In the genomic region with DNA sequence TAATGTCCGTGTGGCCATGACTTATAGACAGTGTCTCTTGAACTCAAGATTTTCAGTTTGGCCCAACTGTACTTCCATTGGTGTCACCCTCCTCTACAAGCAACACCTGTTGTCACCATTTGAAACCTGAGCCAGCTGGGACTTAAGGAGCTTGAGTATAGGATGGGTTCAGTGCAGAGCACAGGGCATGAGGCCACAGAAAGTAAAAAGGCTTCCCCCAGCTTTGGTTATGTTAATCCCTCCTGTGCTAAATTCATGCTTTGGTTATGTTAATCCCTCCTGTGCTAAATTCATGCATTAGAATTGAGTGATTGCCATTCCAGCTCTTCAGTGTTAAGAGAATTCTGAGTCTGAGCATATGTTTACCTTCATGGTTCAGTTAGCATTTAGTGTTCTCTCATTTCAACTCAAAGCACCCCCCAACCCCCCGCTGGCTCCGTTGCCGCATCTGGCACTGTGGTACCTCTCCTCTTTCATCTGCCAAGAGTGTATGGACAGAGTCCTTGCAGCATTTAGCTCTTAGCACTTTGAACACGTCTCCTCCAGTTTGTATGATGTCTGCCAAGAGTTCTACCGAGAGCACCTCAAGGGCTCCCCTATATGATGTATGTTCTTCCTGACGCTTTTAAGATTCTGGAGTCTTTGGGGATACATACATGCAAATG, we compare ENCODE assay signal across 22 mouse cellular contexts. TPM values are rescaled to one million over a fixed set of nuclear protein-coding genes. Genes with fewer than 3 reads are reported as not detected.
A peak's percentile ranks its signal among the peaks of the same experiment; 100 is the strongest.
DNase-seq lines count a peak whose midpoint lies in the region; ATAC-seq and TF ChIP-seq lines count a peak whose summit lies in the region.
"Not testable (repeated sequence)": the region's sequence is repeated elsewhere in the genome, so short reads cannot be mapped to it uniquely, and the experiment has no call there.
"Had no signal": no experiment of that assay in that cellular context is flagged by ENCODE, and none has a peak within 500 bp of the region (broad histone marks: within the 10 kb centered on the region; RNA-seq: fewer than 3 reads in every experiment).

No protein-coding gene starts in this region.

- WGBS in forebrain, embryonic 13.5 days, result 77% methylated on average over 7 of the region's 7 CpGs
- 72% methylated on average over 4 of the region's 7 CpGs for WGBS in forebrain, postnatal 0 days
- 71% methylated on average over 7 of the region's 7 CpGs for WGBS in kidney, embryonic 15.5 days
- WGBS in liver, embryonic 11.5 days, result 76% methylated on average over 5 of the region's 7 CpGs
- 77% methylated on average over 4 of the region's 7 CpGs for WGBS in midbrain, embryonic 16.5 days

- H3K36me3 ChIP-seq in ES-E14 (ENCODE audit: control insufficient read depth, insufficient read depth, low read length, poor library complexity, severe bottlenecking); forebrain, embryonic 13.5 days (ENCODE audit: poor library complexity, severe bottlenecking); forebrain, postnatal 0 days (ENCODE audit: insufficient read depth); kidney, embryonic 15.5 days; liver, embryonic 11.5 days (ENCODE audit: control insufficient read depth, insufficient read depth, low read length); midbrain, embryonic 16.5 days (ENCODE audit: control insufficient read depth, insufficient read depth, low read length): not testable (repeated sequence)

- not testable (repeated sequence) for H3K27me3 ChIP-seq in forebrain, embryonic 13.5 days; forebrain, postnatal 0 days (ENCODE audit: insufficient read depth, low read length); kidney, embryonic 15.5 days; liver, embryonic 11.5 days (replicated peaks; ENCODE audit: control insufficient read depth, insufficient read depth, low read length); midbrain, embryonic 16.5 days (ENCODE audit: control insufficient read depth, insufficient read depth, low read depth, low read length)

- H3K4me3 ChIP-seq in ES-E14 (ENCODE audit: insufficient read depth in 1 of 2, low read depth in 1 of 2, low read length in 2 of 2, poor library complexity in 1 of 2, severe bottlenecking in 1 of 2); forebrain, embryonic 13.5 days; forebrain, postnatal 0 days (ENCODE audit: low read depth, low read length); kidney, embryonic 15.5 days (replicated peaks); liver, embryonic 11.5 days (ENCODE audit: low read depth, low read length); midbrain, embryonic 16.5 days (ENCODE audit: low read depth, low read length): not testable (repeated sequence)

- DNase-seq in ES-E14 (ENCODE audit: low read depth, low spot score), result peak; percentile 16
- DNase-seq in brain, embryonic 14.5 days (ENCODE audit: low read depth), result peak; percentile 17
- DNase-seq in forebrain, postnatal 0 days; liver, embryonic 11.5 days (ENCODE audit: low spot score): not testable (repeated sequence)

- TF ChIP-seq POLR2A in brain, embryonic 14.5 days (IDR thresholded peaks at IDR 0.05; ENCODE audit: borderline replicate concordance, extremely low read depth, insufficient read depth, insufficient read length, poor library complexity, severe bottlenecking), result not testable (repeated sequence)

- TF ChIP-seq CTCF in brain, embryonic 14.5 days (IDR thresholded peaks at IDR 0.05; ENCODE audit: borderline replicate concordance, extremely low read depth, insufficient read depth, insufficient read length); forebrain, postnatal 0 days (IDR thresholded peaks at IDR 0.05; ENCODE audit: low read depth): not testable (repeated sequence)

- not testable (repeated sequence) for H3K9ac ChIP-seq in ES-E14 (ENCODE audit: insufficient read depth, low read depth, low read length, poor library complexity, severe bottlenecking); forebrain, embryonic 13.5 days; forebrain, postnatal 0 days; kidney, embryonic 15.5 days; liver, embryonic 11.5 days (ENCODE audit: low read depth, low read length); midbrain, embryonic 16.5 days (ENCODE audit: low read depth, low read length)

- H3K27ac ChIP-seq in ES-E14 (ENCODE audit: insufficient read depth, low read depth, low read length, poor library complexity, severe bottlenecking); forebrain, embryonic 13.5 days; forebrain, postnatal 0 days (ENCODE audit: low read depth, low read length); kidney, embryonic 15.5 days; liver, embryonic 11.5 days (ENCODE audit: low read depth, low read length); midbrain, embryonic 16.5 days (ENCODE audit: low read length): not testable (repeated sequence)

- ATAC-seq in forebrain, embryonic 13.5 days, result 0 out of 2 replicates have a peak, but pooled peaks have one; percentile 50
- ATAC-seq in forebrain, postnatal 0 days, result peak; percentile 33; the same call in 1 of the 2 replicates
- ATAC-seq in kidney, embryonic 15.5 days (replicated peaks; ENCODE audit: low FRiP score), result 0 out of 2 replicates have a peak, but pooled peaks have one; percentile 7
- ATAC-seq in liver, embryonic 11.5 days (replicated peaks; ENCODE audit: low FRiP score), result peak; percentile 1; the same call in 1 of the 2 replicates
- peak; percentile 22; the same call in 1 of the 2 replicates for ATAC-seq in midbrain, embryonic 16.5 days

- in situ Hi-C loops in ES-E14 (cut with MboI; ENCODE audit: low sequenced_read_pairs in 2 of 2, unreplicated experiment in 2 of 2), result not testable (repeated sequence)

- H3K9me3 ChIP-seq in ES-E14 (ENCODE audit: control insufficient read depth, insufficient read depth, low read depth, low read length); forebrain, postnatal 0 days (ENCODE audit: low read length); kidney, embryonic 15.5 days (replicated peaks); liver, embryonic 11.5 days (ENCODE audit: control insufficient read depth, low read length); midbrain, embryonic 16.5 days (replicated peaks; ENCODE audit: control insufficient read depth, low read length, poor library complexity, severe bottlenecking): not testable (repeated sequence)
- peaks cover 21% of the 10 kb centered on the region for H3K9me3 ChIP-seq in forebrain, embryonic 13.5 days (replicated peaks)

- H3K4me1 ChIP-seq in ES-E14 (ENCODE audit: control insufficient read depth in 2 of 2, insufficient read depth in 2 of 2, low read length in 2 of 2, poor library complexity in 1 of 2); forebrain, embryonic 13.5 days; forebrain, postnatal 0 days (ENCODE audit: insufficient read depth); kidney, embryonic 15.5 days; liver, embryonic 11.5 days (replicated peaks; ENCODE audit: control insufficient read depth, insufficient read depth, low read length); midbrain, embryonic 16.5 days (ENCODE audit: control insufficient read depth, insufficient read depth, low read length): not testable (repeated sequence)

- not testable (repeated sequence) for H3K4me2 ChIP-seq in forebrain, embryonic 13.5 days; forebrain, postnatal 0 days (ENCODE audit: low read depth); kidney, embryonic 15.5 days; liver, embryonic 11.5 days; midbrain, embryonic 16.5 days (ENCODE audit: low read length)

RNA-seq across cellular contexts. Expression of a gene that starts 25.7 kb away (rescaled TPM):
- not detected in 2 replicates for total RNA-seq in ES-E14 (2012; rRNA removed)
- polyA plus RNA-seq in brain, embryonic 14.5 days (2012; rRNA removed), result not detected in 2 replicates
- 0.06 TPM in 1 of 2 replicates, not detected in the other for polyA plus RNA-seq in forebrain, embryonic 13.5 days (2015; fragmentation: Nextera tagmentation; extraction: Ambion mirVana)
- total RNA-seq in forebrain, postnatal 0 days (2014; rRNA removed), result not detected in 2 replicates
- not detected in 2 replicates for polyA plus RNA-seq in forebrain, postnatal 0 days (2015; fragmentation: Nextera tagmentation; extraction: Ambion mirVana)
- not detected in 2 replicates for polyA plus RNA-seq in kidney, embryonic 15.5 days (2015; fragmentation: Nextera tagmentation; extraction: Ambion mirVana)
- not detected in 2 replicates for polyA plus RNA-seq in liver, embryonic 11.5 days (2014; fragmentation: Nextera tagmentation; extraction: Ambion mirVana)
- polyA plus RNA-seq in midbrain, embryonic 16.5 days (2015; fragmentation: Nextera tagmentation; extraction: Ambion mirVana), result not detected in 2 replicates
- total RNA-seq: adrenal gland, adult 18-20 months; adrenal gland, postnatal 14 days; gastrocnemius, postnatal 10 days; gastrocnemius, postnatal 4 days; heart, adult 2 months; heart, postnatal 14 days; hematopoietic stem cell, adult 5-6 weeks had no signal
- polyA plus RNA-seq: activated CD4-positive, CD25-positive, alpha-beta regulatory T cell, adult 4 months; C2C12; embryonic facial prominence, embryonic 13.5 days; frontal cortex, adult 2 months; heart, embryonic 11.5 days; heart, embryonic 15.5 days; hindbrain, embryonic 13.5 days; intestine, embryonic 16.5 days had no signal
